8 mouse cellular contexts compared by ENCODE assay signal in the genomic region with DNA sequence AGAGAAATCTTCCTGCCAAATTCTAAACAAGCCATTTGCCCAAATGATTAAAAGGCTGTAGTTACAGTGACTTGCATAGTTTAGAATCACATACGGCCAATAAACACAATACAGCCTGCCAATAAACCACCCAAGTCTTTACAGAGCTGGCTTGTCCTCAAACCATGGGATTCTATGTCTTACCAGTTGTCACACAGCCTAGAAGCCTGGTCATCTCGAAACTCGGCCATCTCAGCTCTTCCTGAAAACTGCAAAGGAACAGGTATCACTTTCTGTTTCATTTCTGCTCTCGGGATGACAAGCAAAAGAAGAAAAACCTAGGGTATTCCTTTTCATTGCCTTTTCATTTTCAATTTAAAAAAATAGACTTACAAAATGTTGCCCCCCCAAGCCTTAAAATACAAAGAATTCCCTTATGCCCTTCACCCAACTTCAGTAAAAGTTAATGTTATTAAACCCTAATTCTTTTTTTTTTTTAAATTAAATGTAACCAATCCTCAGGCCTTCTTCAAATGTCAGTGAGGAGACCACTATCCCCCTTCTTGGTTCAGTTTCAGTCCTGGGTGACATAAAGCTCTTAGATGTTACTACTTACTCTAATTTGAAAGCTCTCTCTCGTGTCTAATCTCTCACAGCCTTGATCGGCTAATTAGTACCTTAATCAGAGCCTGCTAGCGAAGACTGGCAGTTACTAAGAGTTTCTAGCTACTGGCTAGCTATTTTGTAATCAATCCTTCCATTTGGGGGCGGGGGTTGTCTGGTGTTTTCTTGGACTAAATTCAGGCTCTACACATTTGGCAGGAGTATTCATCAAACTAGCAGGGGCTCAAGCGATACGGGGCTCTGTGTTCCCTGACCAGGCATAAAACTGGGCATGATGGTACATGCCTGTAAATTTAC. TPM values are rescaled to one million over a fixed set of nuclear protein-coding genes. Genes with fewer than 3 reads are reported as not detected.
A peak's percentile ranks its signal among the peaks of the same experiment; 100 is the strongest.
DNase-seq lines count a peak whose midpoint lies in the region; TF ChIP-seq lines count a peak whose summit lies in the region.

No protein-coding gene starts in this region.

- TF ChIP-seq CTCF in bone marrow, adult 2 months (IDR thresholded peaks at IDR 0.05; ENCODE audit: control insufficient read depth, insufficient read depth, low read length), result no peak

- WGBS in bone marrow, adult 2 months, result 9% methylated on average over 10 of the region's 10 CpGs
- WGBS in hindbrain, embryonic 10.5 days, result 74% methylated on average over 10 of the region's 10 CpGs
- 11% methylated on average over 10 of the region's 10 CpGs for WGBS in macrophage (ENCODE audit: missing documents)

- peak overlapping the region; percentile 26; the same call in 1 of the 2 replicates for H3K27ac ChIP-seq in bone marrow, adult 2 months (ENCODE audit: control insufficient read depth, insufficient read depth, low read depth, low read length, poor library complexity)
- no peak overlapping the region for H3K27ac ChIP-seq in hindbrain, embryonic 10.5 days
- peak overlapping the region; percentile 96 for H3K27ac ChIP-seq in macrophage

- DNase-seq in kidney, adult 9 months, result peak; percentile 38
- no peak for DNase-seq in kidney, adult 11 months
- no peak for DNase-seq in hindbrain, embryonic 10.5 days (ENCODE audit: low spot score)
- DNase-seq in yolk sac, embryonic 10.5 days (ENCODE audit: low spot score), result no peak
- DNase-seq in adrenal gland, postnatal 14 days, result no peak
- DNase-seq in frontal cortex, adult 2 months (ENCODE audit: extremely low spot score in 1 of 2, low spot score in 1 of 2), result no peak

- TF ChIP-seq POLR2A in bone marrow, adult 2 months (IDR thresholded peaks at IDR 0.05; ENCODE audit: borderline replicate concordance, control insufficient read depth, low read depth, low read length), result no peak

- peak overlapping the region; percentile 95 for H3K4me3 ChIP-seq in bone marrow, adult 2 months (replicated peaks; ENCODE audit: control insufficient read depth, low read depth, low read length)
- H3K4me3 ChIP-seq in hindbrain, embryonic 10.5 days, result peak overlapping the region; percentile 69
- H3K4me3 ChIP-seq in macrophage (ENCODE audit: inconsistent target), result peak overlapping the region; percentile 88

- H3K4me1 ChIP-seq in bone marrow, adult 2 months (ENCODE audit: control insufficient read depth, insufficient read depth, low read length), result no peaks in the 10 kb centered on the region; the same call in 1 of the 2 replicates
- peaks cover 32% of the 10 kb centered on the region for H3K4me1 ChIP-seq in hindbrain, embryonic 10.5 days (replicated peaks)

- peaks cover 60% of the 10 kb centered on the region for H3K79me2 ChIP-seq in macrophage (ENCODE audit: inconsistent target)

- peaks cover 7% of the 10 kb centered on the region for H3K9me3 ChIP-seq in hindbrain, embryonic 10.5 days

- peaks cover 15% of the 10 kb centered on the region for H3K27me3 ChIP-seq in hindbrain, embryonic 10.5 days (ENCODE audit: insufficient read depth, poor library complexity, severe bottlenecking)

- H3K36me3 ChIP-seq in hindbrain, embryonic 10.5 days, result peaks cover 41% of the 10 kb centered on the region
- H3K36me3 ChIP-seq in macrophage (ENCODE audit: inconsistent target), result peaks cover 42% of the 10 kb centered on the region

RNA-seq across cellular contexts. Expression of a gene that starts 1.3 kb away (rescaled TPM):
- polyA plus RNA-seq in bone marrow, adult 2 months (2011; ENCODE audit: insufficient read depth, insufficient read length, low replicate concordance, missing spikeins), result 59.7 and 114 TPM in 2 replicates
- polyA plus RNA-seq in hindbrain, embryonic 10.5 days (2016; fragmentation: Nextera tagmentation; extraction: Ambion mirVana), result 70.8 and 96.2 TPM in 2 replicates
- 1,000 to 10,000 TPM in 14 of 26 experiments, 100 to 1,000 TPM in 12; 286 to 2,059 (median 1,214) TPM for total RNA-seq in macrophage (2018; cell fraction: chromatin; rRNA removed)
- 100 to 1,000 TPM; 129 to 462 (median 246) TPM for total RNA-seq in macrophage (2018; cell fraction: cytosol; rRNA removed)
- total RNA-seq in macrophage (2018; cell fraction: nucleus; rRNA removed), result 1,000 to 10,000 TPM in 9 of 26 experiments, 100 to 1,000 TPM in 17; 314 to 1,459 (median 713) TPM
- polyA plus RNA-seq in macrophage (2018), result 97.3 to 304 TPM (median 148 TPM) in 3 replicates
- 38.1 and 52.2 TPM in 2 replicates for total RNA-seq in adrenal gland, postnatal 14 days (2021)
- 163 and 173 TPM in 2 replicates for polyA plus RNA-seq in frontal cortex, adult 2 months (2012; rRNA removed)

RNA-seq across cellular contexts. Expression of a gene that starts 13.6 kb away (rescaled TPM):
- polyA plus RNA-seq in bone marrow, adult 2 months (2011; ENCODE audit: insufficient read depth, insufficient read length, low replicate concordance, missing spikeins), result 11.6 and 22.3 TPM in 2 replicates
- 44.1 and 54.2 TPM in 2 replicates for polyA plus RNA-seq in hindbrain, embryonic 10.5 days (2016; fragmentation: Nextera tagmentation; extraction: Ambion mirVana)
- 100 to 1,000 TPM in 5 of 26 experiments, 10 to 100 TPM in 21; 14.6 to 150 (median 64.0) TPM for total RNA-seq in macrophage (2018; cell fraction: chromatin; rRNA removed)
- 10 to 100 TPM in 24 of 26 experiments, 1 to 10 TPM in 2; 9.0 to 45.8 (median 21.5) TPM for total RNA-seq in macrophage (2018; cell fraction: cytosol; rRNA removed)
- total RNA-seq in macrophage (2018; cell fraction: nucleus; rRNA removed), result 100 to 1,000 TPM in 1 of 26 experiments, 10 to 100 TPM in 25; 12.1 to 113 (median 58.2) TPM
- polyA plus RNA-seq in macrophage (2018), result 15.3 to 23.7 TPM (median 17.0 TPM) in 3 replicates
- 34.7 and 36.3 TPM in 2 replicates for total RNA-seq in adrenal gland, postnatal 14 days (2021)
- 21.6 and 25.5 TPM in 2 replicates for polyA plus RNA-seq in frontal cortex, adult 2 months (2012; rRNA removed)
